Mouse (Mus musculus): ENCODE measurements around the gene Atad1. TPM values are rescaled to one million over a fixed set of nuclear protein-coding genes. Genes with fewer than 3 reads are reported as not detected.
A peak's percentile ranks its signal among the peaks of the same experiment; 100 is the strongest.

Gene Atad1
- polyA plus RNA-seq, 1 experiment = 25.0 TPM

GRCm38 (mm10) chr19:32749425-32749824, 9.8 kb upstream of the Atad1 start:
- H3K36me3 ChIP-seq (ENCODE audit: control insufficient read depth, insufficient read depth, low read length) = no peaks in the 10 kb centered on the region
- H3K27me3 ChIP-seq (replicated peaks; ENCODE audit: control insufficient read depth, insufficient read depth, low read length) = no peaks in the 10 kb centered on the region
- H3K4me1 ChIP-seq (ENCODE audit: control insufficient read depth, insufficient read depth, low read length) = no peaks in the 10 kb centered on the region
- WGBS = 20% methylated on average over 6 of the region's 6 CpGs
- no peak overlapping the region for H3K27ac ChIP-seq (ENCODE audit: insufficient read depth, low read depth, low read length)
- TF ChIP-seq POLR2A (IDR thresholded peaks at IDR 0.05; ENCODE audit: low read depth, low read length) = no peak
- peak; percentile 73 for TF ChIP-seq CTCF (conservative IDR thresholded peaks at IDR 0.05; ENCODE audit: insufficient read depth, insufficient read length, low read depth, low read length)
- peak; percentile 56 for DNase-seq
- no peak overlapping the region for H3K4me3 ChIP-seq (ENCODE audit: insufficient read depth, low read depth, low read length)

GRCm38 (mm10) chr19:32740641-32741345, 1.2 kb upstream of the Atad1 start:
- WGBS = 83% methylated on average over 4 of the region's 4 CpGs
- DNase-seq = no peak
- no peak overlapping the region for H3K4me3 ChIP-seq (ENCODE audit: insufficient read depth, low read depth, low read length)
- H3K4me1 ChIP-seq (ENCODE audit: control insufficient read depth, insufficient read depth, low read length) = no peaks in the 10 kb centered on the region
- H3K36me3 ChIP-seq (ENCODE audit: control insufficient read depth, insufficient read depth, low read length) = no peaks in the 10 kb centered on the region
- TF ChIP-seq POLR2A (IDR thresholded peaks at IDR 0.05; ENCODE audit: low read depth, low read length) (no peak), CTCF (conservative IDR thresholded peaks at IDR 0.05; ENCODE audit: insufficient read depth, insufficient read length, low read depth, low read length) (no peak)
- H3K27ac ChIP-seq (ENCODE audit: insufficient read depth, low read depth, low read length) = no peak overlapping the region
- H3K27me3 ChIP-seq (replicated peaks; ENCODE audit: control insufficient read depth, insufficient read depth, low read length) = no peaks in the 10 kb centered on the region

GRCm38 (mm10) chr19:32737844-32738243, 1.7 kb downstream of the Atad1 start:
- H3K27ac ChIP-seq (ENCODE audit: insufficient read depth, low read depth, low read length) = no peak overlapping the region
- DNase-seq = no peak
- no peaks in the 10 kb centered on the region for H3K27me3 ChIP-seq (replicated peaks; ENCODE audit: control insufficient read depth, insufficient read depth, low read length)
- no peak overlapping the region for H3K4me3 ChIP-seq (ENCODE audit: insufficient read depth, low read depth, low read length)
- no peaks in the 10 kb centered on the region for H3K36me3 ChIP-seq (ENCODE audit: control insufficient read depth, insufficient read depth, low read length)
- 66% methylated on average over 7 of the region's 7 CpGs for WGBS
- H3K4me1 ChIP-seq (ENCODE audit: control insufficient read depth, insufficient read depth, low read length) = no peaks in the 10 kb centered on the region
- TF ChIP-seq POLR2A (IDR thresholded peaks at IDR 0.05; ENCODE audit: low read depth, low read length) = no peak
- TF ChIP-seq CTCF (conservative IDR thresholded peaks at IDR 0.05; ENCODE audit: insufficient read depth, insufficient read length, low read depth, low read length) = no peak

GRCm38 (mm10) chr19:32732922-32733321, 6.7 kb downstream of the Atad1 start:
- no peaks in the 10 kb centered on the region for H3K36me3 ChIP-seq (ENCODE audit: control insufficient read depth, insufficient read depth, low read length)

GRCm38 (mm10) chr19:32729785-32730184, 9.8 kb downstream of the Atad1 start:
- WGBS = 92% methylated on average over 4 of the region's 4 CpGs
- TF ChIP-seq CTCF (conservative IDR thresholded peaks at IDR 0.05; ENCODE audit: insufficient read depth, insufficient read length, low read depth, low read length) = no peak
- TF ChIP-seq POLR2A (IDR thresholded peaks at IDR 0.05; ENCODE audit: low read depth, low read length) = no peak

More at GRCm38 (mm10) chr19:32732922-32733321, 6.7 kb downstream of the Atad1 start:
- TF ChIP-seq POLR2A (IDR thresholded peaks at IDR 0.05; ENCODE audit: low read depth, low read length) = no peak
- no peak for TF ChIP-seq CTCF (conservative IDR thresholded peaks at IDR 0.05; ENCODE audit: insufficient read depth, insufficient read length, low read depth, low read length)
- H3K27me3 ChIP-seq (replicated peaks; ENCODE audit: control insufficient read depth, insufficient read depth, low read length) = no peaks in the 10 kb centered on the region
- H3K4me3 ChIP-seq (ENCODE audit: insufficient read depth, low read depth, low read length) = no peak overlapping the region
- no peaks in the 10 kb centered on the region for H3K4me1 ChIP-seq (ENCODE audit: control insufficient read depth, insufficient read depth, low read length)
- no peak for DNase-seq
- no peak overlapping the region for H3K27ac ChIP-seq (ENCODE audit: insufficient read depth, low read depth, low read length)

GRCm38 (mm10) chr19:32726451-32727325, 12.9 kb downstream of the Atad1 start:
- no peaks in the 10 kb centered on the region for H3K36me3 ChIP-seq (ENCODE audit: control insufficient read depth, insufficient read depth, low read length)
- H3K27ac ChIP-seq (ENCODE audit: insufficient read depth, low read depth, low read length) = no peak overlapping the region
- H3K4me1 ChIP-seq (ENCODE audit: control insufficient read depth, insufficient read depth, low read length) = no peaks in the 10 kb centered on the region
- TF ChIP-seq POLR2A (IDR thresholded peaks at IDR 0.05; ENCODE audit: low read depth, low read length) (no peak), CTCF (conservative IDR thresholded peaks at IDR 0.05; ENCODE audit: insufficient read depth, insufficient read length, low read depth, low read length) (no peak)
- H3K27me3 ChIP-seq (replicated peaks; ENCODE audit: control insufficient read depth, insufficient read depth, low read length) = no peaks in the 10 kb centered on the region
- 22% methylated on average over 22 of the region's 22 CpGs for WGBS
- H3K4me3 ChIP-seq (ENCODE audit: insufficient read depth, low read depth, low read length) = no peak overlapping the region
- no peak for DNase-seq

More at GRCm38 (mm10) chr19:32729785-32730184, 9.8 kb downstream of the Atad1 start:
- H3K27ac ChIP-seq (ENCODE audit: insufficient read depth, low read depth, low read length) = no peak overlapping the region
- no peaks in the 10 kb centered on the region for H3K4me1 ChIP-seq (ENCODE audit: control insufficient read depth, insufficient read depth, low read length)
- no peaks in the 10 kb centered on the region for H3K27me3 ChIP-seq (replicated peaks; ENCODE audit: control insufficient read depth, insufficient read depth, low read length)
- no peak overlapping the region for H3K4me3 ChIP-seq (ENCODE audit: insufficient read depth, low read depth, low read length)
- no peaks in the 10 kb centered on the region for H3K36me3 ChIP-seq (ENCODE audit: control insufficient read depth, insufficient read depth, low read length)
- no peak for DNase-seq

- 30% methylated on average over 7 of the region's 7 CpGs for WGBS
- Histone ChIP-seq H3K27me3 (replicated peaks; ENCODE audit: control insufficient read depth, insufficient read depth, low read length) (no peaks in the 10 kb centered on the region), H3K36me3 (ENCODE audit: control insufficient read depth, insufficient read depth, low read length) (no peaks in the 10 kb centered on the region), H3K27ac (ENCODE audit: insufficient read depth, low read depth, low read length) (no peak overlapping the region), H3K4me3 (ENCODE audit: insufficient read depth, low read depth, low read length) (no peak overlapping the region), H3K4me1 (ENCODE audit: control insufficient read depth, insufficient read depth, low read length) (no peaks in the 10 kb centered on the region)
- TF ChIP-seq POLR2A (IDR thresholded peaks at IDR 0.05; ENCODE audit: low read depth, low read length) (no peak), CTCF (conservative IDR thresholded peaks at IDR 0.05; ENCODE audit: insufficient read depth, insufficient read length, low read depth, low read length) (no peak)
- no peak for DNase-seq
Measured at GRCm38 (mm10) chr19:32723817-32724216, 15.8 kb downstream of the Atad1 start.

All from kidney, adult 2 months (tissue).